Mouse (Mus musculus) heart, postnatal 0 days (tissue): Measurements from ENCODE around the gene Eif2d.

ENCODE experiments used
- CTCF ChIP-seq: IDR thresholded peaks from 2 replicates; pipeline ENCODE4 v1.5.1; 2016; ENCODE audit warnings: antibody characterized with exemption, control low read depth, low read depth
- EP300 ChIP-seq: IDR thresholded peaks from 2 replicates; pipeline ENCODE4 v1.6.1; 2016; ENCODE audit warnings: antibody characterized with exemption, low read depth

- no peak for TF ChIP-seq CTCF
- TF ChIP-seq EP300: no peak
These were observed 33.0 kb downstream of the Eif2d start for GRCm38 (mm10) chr1:131185821-131186506.
